Mouse (Mus musculus) liver, embryonic 18 days (tissue): ENCODE data around the gene Ms4a15. TPM values are rescaled to one million over a fixed set of nuclear protein-coding genes. Genes with fewer than 3 reads are reported as not detected.

Experiments used
- polyA plus RNA-seq: library from polyadenylated mRNA; depleted of rRNA; stranded (reverse); fragments of >200 nt; gene quantifications from 2 replicates; pipeline ENCODE4 v1.2.3, GENCODE M21; 2012; rRNA removed

Gene Ms4a15
- not detected in 2 replicates for polyA plus RNA-seq

DNA sequence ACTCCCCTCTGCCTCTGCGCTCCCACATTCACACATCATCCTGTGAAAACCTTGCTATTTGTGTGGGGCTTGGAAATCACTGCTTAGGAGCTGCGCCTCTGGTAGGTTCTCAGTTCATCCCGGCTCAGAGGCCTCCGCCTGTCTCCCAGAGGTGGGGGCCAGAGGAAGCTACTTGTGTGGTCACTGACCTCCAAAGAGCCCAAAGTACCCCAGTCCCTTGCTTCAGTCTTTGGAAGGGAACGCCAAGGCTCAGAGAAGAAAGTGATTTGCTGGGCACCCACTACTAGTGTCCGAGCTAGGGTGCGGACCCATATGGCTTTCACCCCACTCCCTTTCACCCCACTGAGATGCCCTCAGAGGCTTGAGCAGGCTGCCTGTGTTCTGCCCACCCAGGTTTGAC lies at the start of gene Ms4a15:
TSS of gene Ms4a15 (minus strand) at position 101 of the 400 bp plus-strand sequence.

DNA sequence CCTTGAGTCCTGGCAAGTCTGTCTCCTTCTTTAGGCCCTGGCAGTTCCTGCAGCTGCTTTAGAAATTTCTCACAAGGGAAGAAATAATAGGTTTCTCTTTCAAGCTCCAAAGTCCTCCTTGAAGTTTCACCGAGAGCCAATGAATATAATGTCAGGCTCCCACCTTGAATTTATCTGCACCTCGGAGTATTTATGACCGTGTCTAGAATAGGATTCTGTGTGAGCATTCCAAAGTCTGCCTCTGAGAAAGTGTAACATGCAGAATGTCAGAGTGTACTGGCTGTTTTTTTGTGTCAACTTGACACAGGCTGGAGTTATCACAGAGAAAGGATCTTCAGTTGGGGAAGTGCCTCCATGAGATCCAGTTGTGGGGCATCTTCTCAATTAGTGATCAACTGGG lies 24.8 kb upstream of the Ms4a15 start, which contains the start of gene Ms4a18:
TSS of gene Ms4a18 (minus strand) at position 141 of the 400 bp plus-strand sequence.

GRCm38 (mm10) chr19:10974238-10974865 lies 18.7 kb downstream of the Ms4a15 start, which contains the start of gene Ms4a10:
TSS of gene Ms4a10 (minus strand) at chr19:10974670.

DNA sequence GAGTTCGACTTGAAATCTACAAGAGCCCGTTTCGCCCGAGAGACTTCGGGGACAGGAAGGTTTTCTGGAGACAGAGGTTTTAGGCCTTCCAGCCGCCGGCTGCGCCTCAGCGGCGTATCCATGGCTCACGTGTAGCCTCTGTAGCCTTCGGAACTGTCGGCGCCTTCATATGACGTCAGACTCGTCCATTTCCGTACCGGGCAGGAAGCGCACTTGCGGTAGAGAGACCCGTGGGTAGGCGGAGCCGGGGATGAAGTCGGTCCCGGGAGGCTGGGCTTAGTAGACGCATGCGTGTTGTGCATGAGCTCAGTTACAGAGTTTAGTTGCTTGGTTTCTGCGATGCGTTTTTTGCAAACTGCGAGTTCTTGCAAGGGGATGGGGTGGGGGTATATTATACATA lies 43.9 kb downstream of the Ms4a15 start, which contains the start of gene Ccdc86:
TSS of gene Ccdc86 (minus strand) at position 155 of the 400 bp plus-strand sequence.

GRCm38 (mm10) chr19:10937110-10937563 lies 55.9 kb downstream of the Ms4a15 start, which contains the start of gene Ptgdr2:
TSS of gene Ptgdr2 (plus strand) at chr19:10937160.

Other genes with a start within 250 kb of the Ms4a15 start
- gene Cd6, start 163.2 kb downstream of the Ms4a15 start, polyA plus RNA-seq = 0.04 TPM in 1 of 2 replicates, not detected in the other
- 8.7 and 8.9 TPM in 2 replicates for gene Slc15a3, start 153.5 kb downstream of the Ms4a15 start, polyA plus RNA-seq
- 2.2 and 2.5 TPM in 2 replicates for gene Tmem132a, start 123.3 kb downstream of the Ms4a15 start, polyA plus RNA-seq
- gene Tmem109, start 111.2 kb downstream of the Ms4a15 start, polyA plus RNA-seq = 10.9 and 11.7 TPM in 2 replicates
- 77.0 and 84.9 TPM in 2 replicates for gene Prpf19, start 98.0 kb downstream of the Ms4a15 start, polyA plus RNA-seq
- gene Zp1, start 72.6 kb downstream of the Ms4a15 start, polyA plus RNA-seq = not detected in 2 replicates
- gene Ptgdr2, start 56.1 kb downstream of the Ms4a15 start, polyA plus RNA-seq = 0.05 and 0.08 TPM in 2 replicates
- 2.6 and 2.8 TPM in 2 replicates for gene Ccdc86, start 44.0 kb downstream of the Ms4a15 start, polyA plus RNA-seq
- gene Ms4a10, start 18.6 kb downstream of the Ms4a15 start, polyA plus RNA-seq = 0.28 TPM in 1 of 2 replicates, not detected in the other
- gene Ms4a18, start 24.8 kb upstream of the Ms4a15 start, polyA plus RNA-seq = not detected in 2 replicates
- gene Ms4a8a, start 87.9 kb upstream of the Ms4a15 start, polyA plus RNA-seq = 0.31 and 0.34 TPM in 2 replicates
- not detected in 2 replicates for gene 1700017D01Rik, start 137.6 kb upstream of the Ms4a15 start, polyA plus RNA-seq
- not detected in 2 replicates for gene 1700025F22Rik, start 172.1 kb upstream of the Ms4a15 start, polyA plus RNA-seq
- not detected in 2 replicates for gene Ms4a13, start 203.5 kb upstream of the Ms4a15 start, polyA plus RNA-seq
- gene Ms4a12, start 239.2 kb upstream of the Ms4a15 start, polyA plus RNA-seq = not detected in 2 replicates